Mouse (Mus musculus) lung, embryonic 16.5 days (tissue): Measurements from ENCODE around the gene 2810004N23Rik. TPM values are rescaled to one million over a fixed set of nuclear protein-coding genes. Genes with fewer than 3 reads are reported as not detected.

Experiments
- ATAC-seq: fragments of 200-750 bp; cut with Nextera tagmentation; 2 replicates; pipeline ENCODE4 v1.8.0; 2017; ENCODE audit warnings: low read depth, mild to moderate bottlenecking, moderate library complexity
- H3K27ac ChIP-seq: fragments of 300-500 bp; sonication (generic); 2 replicates; pipeline ENCODE4 v1.5.1; 2014; ENCODE audit warnings: mild to moderate bottlenecking, control low read depth, low read length
- H3K27me3 ChIP-seq: fragments of 300-500 bp; sonication (generic); 2 replicates; pipeline ENCODE4 v1.6.1; 2014; ENCODE audit warnings: low read depth, low read length, mixed read lengths; ENCODE audit not compliant: control insufficient read depth, insufficient read depth
- H3K36me3 ChIP-seq: fragments of 300-500 bp; sonication (generic); 2 replicates; pipeline ENCODE4 v1.6.1; 2014; ENCODE audit warnings: low read length; ENCODE audit not compliant: control insufficient read depth, insufficient read depth
- H3K4me1 ChIP-seq: fragments of 300-500 bp; sonication (generic); replicated peaks from 2 replicates; pipeline ENCODE4 v1.6.1; 2014; ENCODE audit warnings: low read length, mixed read lengths; ENCODE audit not compliant: control insufficient read depth, insufficient read depth
- H3K4me2 ChIP-seq: fragments of 300-500 bp; sonication (generic); 2 replicates; pipeline ENCODE4 v1.6.1; 2014; ENCODE audit warnings: low read depth, low read length, control low read depth
- H3K4me3 ChIP-seq: fragments of 300-500 bp; sonication (generic); 2 replicates; pipeline ENCODE4 v1.5.1; 2014; ENCODE audit warnings: mild to moderate bottlenecking, low read length, control low read depth
- H3K9ac ChIP-seq: fragments of 300-500 bp; sonication (generic); 2 replicates; pipeline ENCODE4 v1.6.1; 2014; ENCODE audit warnings: low read length, control low read depth
- H3K9me3 ChIP-seq: fragments of 300-500 bp; sonication (generic); 2 replicates; pipeline ENCODE4 v1.6.1; 2016; ENCODE audit warnings: low read length; ENCODE audit not compliant: control insufficient read depth
- WGBS: fragments of 180-500 bp; shearing (Covaris S2); extraction: QIAGEN DNeasy Blood & Tissue Kit; methylation state at CpG from one replicate; pipeline ENCODE4 v1.1.7; 2014; 5-methylcytosine and 5-hydroxymethylcytosine counted together
- polyA plus RNA-seq: library from polyadenylated mRNA; unstranded; fragments of >200 nt; fragmentation: Nextera tagmentation; extraction: Ambion mirVana; gene quantifications from 2 replicates; pipeline ENCODE4 v1.2.1, GENCODE M21; 2015

The 2810004N23Rik gene
- polyA plus RNA-seq, 1 experiment from 2014 or later, result 42.7 TPM

- Histone ChIP-seq H3K4me2 (no peak overlapping the region), H3K36me3 (no peaks in the 10 kb centered on the region), H3K27me3 (no peaks in the 10 kb centered on the region), H3K9ac (no peak overlapping the region), H3K4me3 (no peak overlapping the region), H3K9me3 (no peaks in the 10 kb centered on the region), H3K4me1 (no peaks in the 10 kb centered on the region), H3K27ac (no peak overlapping the region)
- ATAC-seq, result no peak
- 51% methylated on average over 12 of the region's 12 CpGs for WGBS
Observed at GRCm38 (mm10) chr8:124803824-124804702, 58.9 kb downstream of the 2810004N23Rik start.

DNA sequence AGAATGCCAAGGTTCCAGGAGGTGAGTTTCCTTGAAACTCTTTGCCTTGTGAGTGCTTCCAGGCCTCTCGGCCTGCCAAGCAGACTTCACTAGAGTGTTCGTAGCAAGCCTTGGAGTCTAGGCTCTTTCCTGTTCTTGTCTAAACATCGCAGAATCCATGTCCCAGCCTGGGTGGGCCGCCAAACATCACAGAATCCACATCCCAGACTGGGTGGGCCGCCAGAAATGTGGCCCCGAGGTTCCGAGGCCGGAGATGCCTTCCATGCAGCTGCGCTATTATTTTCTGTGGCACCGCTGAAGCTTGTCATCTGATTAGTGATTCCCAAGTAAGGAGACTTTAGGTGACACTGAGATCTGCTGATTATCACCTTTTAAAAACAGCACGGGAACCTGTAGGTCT is 62.4 kb downstream of the 2810004N23Rik start:
- Histone ChIP-seq H3K9ac (no peak overlapping the region), H3K36me3 (no peaks in the 10 kb centered on the region), H3K4me1 (no peaks in the 10 kb centered on the region), H3K27ac (no peak overlapping the region), H3K4me3 (no peak overlapping the region), H3K9me3 (no peaks in the 10 kb centered on the region), H3K27me3 (peaks cover 8% of the 10 kb centered on the region), H3K4me2 (no peak overlapping the region)
- ATAC-seq, result no peak
- WGBS, result 19% methylated on average over 11 of the region's 11 CpGs

DNA sequence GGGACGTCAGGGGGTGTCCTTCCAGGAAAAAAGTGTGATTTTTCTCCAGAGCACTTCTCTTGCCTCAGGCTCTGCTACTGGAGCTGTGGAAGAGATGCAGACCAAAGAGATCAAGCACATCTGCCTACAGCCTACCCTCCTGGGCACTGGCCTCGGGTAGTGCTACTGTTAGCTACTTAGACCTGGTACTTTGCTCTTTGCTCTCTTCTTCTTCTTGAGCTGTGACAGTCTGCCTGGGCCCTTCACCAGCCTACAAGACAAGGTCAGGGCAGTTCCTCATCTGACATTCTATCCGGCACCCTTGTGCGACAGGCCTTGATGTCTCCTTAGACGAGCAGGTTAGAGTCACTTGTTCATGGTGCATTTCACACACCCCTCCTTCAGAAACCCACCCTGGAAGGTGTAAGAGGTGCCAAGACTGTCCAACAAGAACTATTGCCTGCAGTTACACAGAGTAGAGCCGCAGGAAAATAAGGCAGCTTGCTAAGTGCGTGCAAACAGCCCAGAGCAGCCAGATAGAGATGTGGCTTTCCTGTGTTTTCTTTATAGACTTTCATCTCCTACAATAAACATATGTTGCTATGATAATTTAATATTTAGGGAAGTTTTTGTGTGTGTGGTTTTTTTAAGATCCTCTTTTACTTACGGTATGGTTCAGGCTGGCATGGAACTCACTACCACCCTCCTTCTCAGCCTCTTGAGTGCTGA is 67.0 kb downstream of the 2810004N23Rik start:
- H3K4me3 ChIP-seq, result no peak overlapping the region
- 64% methylated on average over 8 of the region's 8 CpGs for WGBS
- no peak overlapping the region for H3K4me2 ChIP-seq
- H3K27ac ChIP-seq, result no peak overlapping the region
- ATAC-seq, result no peak
- H3K9me3 ChIP-seq, result no peaks in the 10 kb centered on the region
- peaks cover 50% of the 10 kb centered on the region for H3K27me3 ChIP-seq
- peaks cover 28% of the 10 kb centered on the region for H3K4me1 ChIP-seq
- H3K36me3 ChIP-seq, result no peaks in the 10 kb centered on the region
- no peak overlapping the region for H3K9ac ChIP-seq

GRCm38 (mm10) chr8:124794486-124794780 is 68.5 kb downstream of the 2810004N23Rik start:
- no peak overlapping the region for H3K27ac ChIP-seq
- under 1% methylated on average over 25 of the region's 25 CpGs for WGBS
- no peaks in the 10 kb centered on the region for H3K9me3 ChIP-seq
- ATAC-seq, result no peak
- peaks cover 28% of the 10 kb centered on the region for H3K4me1 ChIP-seq
- H3K4me3 ChIP-seq, result peak overlapping the region; percentile 63
- H3K36me3 ChIP-seq, result no peaks in the 10 kb centered on the region
- peaks cover 50% of the 10 kb centered on the region for H3K27me3 ChIP-seq
- peak overlapping the region; percentile 100 for H3K4me2 ChIP-seq
- H3K9ac ChIP-seq, result 0 out of 2 replicates have a peak overlapping the region, but pooled peaks have one; percentile 10

GRCm38 (mm10) chr8:124793661-124794485 is 69.0 kb downstream of the 2810004N23Rik start:
- WGBS, result under 1% methylated on average over 66 of the region's 81 CpGs
- Histone ChIP-seq H3K27me3 (peaks cover 50% of the 10 kb centered on the region), H3K9me3 (no peaks in the 10 kb centered on the region), H3K4me2 (peak overlapping the region; percentile 100), H3K4me3 (peak overlapping the region; percentile 63), H3K9ac (no peak overlapping the region), H3K27ac (no peak overlapping the region), H3K36me3 (no peaks in the 10 kb centered on the region), H3K4me1 (peaks cover 28% of the 10 kb centered on the region)
- ATAC-seq, result peak; percentile 24

GRCm38 (mm10) chr8:124793172-124793651 is 69.7 kb downstream of the 2810004N23Rik start:
- Histone ChIP-seq H3K9me3 (no peaks in the 10 kb centered on the region), H3K9ac (peak overlapping the region; percentile 49; the same call in 1 of the 2 replicates), H3K4me1 (peaks cover 28% of the 10 kb centered on the region), H3K36me3 (no peaks in the 10 kb centered on the region), H3K27me3 (peaks cover 50% of the 10 kb centered on the region), H3K4me3 (peak overlapping the region; percentile 63), H3K4me2 (peak overlapping the region; percentile 100), H3K27ac (no peak overlapping the region; the same call in 1 of the 2 replicates)
- under 1% methylated on average over 28 of the region's 51 CpGs for WGBS
- peak; percentile 92 for ATAC-seq

DNA sequence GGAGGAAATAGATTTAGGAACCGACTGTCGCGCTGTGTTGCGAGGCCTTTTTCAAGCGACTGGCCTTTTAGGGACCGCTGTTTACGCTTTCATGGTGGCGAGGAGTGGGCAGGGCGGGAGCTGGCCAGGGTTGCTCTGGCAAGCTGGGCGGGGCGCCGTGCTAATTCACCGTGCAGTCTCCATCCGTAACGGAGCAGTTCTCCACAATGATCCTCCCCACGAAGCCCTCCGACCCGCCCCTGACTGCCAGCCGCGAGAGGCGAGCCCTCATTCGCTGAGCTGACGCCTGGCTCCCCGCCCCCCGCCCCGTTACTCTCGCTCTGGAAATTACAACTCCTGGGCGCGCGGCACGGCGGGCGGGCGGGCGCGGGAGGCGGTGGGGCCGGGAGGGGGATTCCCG is 70.2 kb downstream of the 2810004N23Rik start, which contains the start of gene Trim67:
Trim67 (plus strand) TSS at position 385 of the 400 bp plus-strand sequence.
- H3K9me3 ChIP-seq, result no peaks in the 10 kb centered on the region
- H3K27me3 ChIP-seq, result peaks cover 50% of the 10 kb centered on the region
- H3K9ac ChIP-seq, result peak within 1 kb of the TSS; percentile 49; the same call in 1 of the 2 replicates
- no peak within 1 kb of the TSS; the same call in 1 of the 2 replicates for H3K27ac ChIP-seq
- no peaks in the 10 kb centered on the region for H3K36me3 ChIP-seq
- WGBS, result under 1% methylated on average over 39 of the region's 39 CpGs
- peaks cover 28% of the 10 kb centered on the region for H3K4me1 ChIP-seq
- H3K4me3 ChIP-seq, result peak within 1 kb of the TSS; percentile 63
- H3K4me2 ChIP-seq, result peak within 1 kb of the TSS; percentile 100
- peak; percentile 82 for ATAC-seq

DNA sequence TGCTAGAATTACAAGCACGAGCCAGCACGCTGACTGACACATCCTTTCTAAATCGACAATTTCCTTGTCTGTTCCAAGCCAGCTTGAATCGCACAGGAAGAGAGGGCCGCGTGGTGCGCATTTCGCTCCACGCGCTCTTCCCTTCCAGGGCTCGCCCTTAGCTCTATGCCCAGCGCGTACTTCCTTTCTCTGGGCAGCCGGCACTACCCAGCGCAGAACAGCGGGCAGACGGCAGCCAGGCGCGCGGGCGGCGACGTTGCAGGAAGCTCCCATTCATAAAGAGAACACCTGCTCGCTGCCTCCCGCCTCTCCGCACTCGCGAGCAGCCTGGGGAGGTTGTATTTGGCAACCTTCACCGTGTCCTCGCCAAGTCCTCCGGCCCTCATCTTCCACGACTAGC is 70.7 kb downstream of the 2810004N23Rik start:
- Histone ChIP-seq H3K9ac (no peak overlapping the region), H3K36me3 (no peaks in the 10 kb centered on the region), H3K27me3 (peaks cover 50% of the 10 kb centered on the region), H3K4me1 (peaks cover 28% of the 10 kb centered on the region), H3K9me3 (no peaks in the 10 kb centered on the region), H3K4me2 (peak overlapping the region; percentile 100), H3K27ac (no peak overlapping the region), H3K4me3 (peak overlapping the region; percentile 63)
- no peak for ATAC-seq
- under 1% methylated on average over 32 of the region's 32 CpGs for WGBS
